Mouse (Mus musculus) G1E (cell line): ENCODE measurements around the gene Zfp708. TPM values are rescaled to one million over a fixed set of nuclear protein-coding genes. Genes with fewer than 3 reads are reported as not detected.

Experiments used
- ATAC-seq: 2 replicates; pipeline ENCODE4 v1.8.0; 2016; ENCODE audit warnings: mild to moderate bottlenecking; ENCODE audit not compliant: insufficient number of reproducible peaks, poor library complexity, low FRiP score, severe bottlenecking; ENCODE audit errors: extremely low read depth
- DNase-seq: peaks from one replicate; pipeline ENCODE4 v3.0.0; 2012; ENCODE audit warnings: low spot score
- H3K27me3 ChIP-seq: 2 replicates; pipeline ENCODE4 v1.6.1; 2012; ENCODE audit warnings: mild to moderate bottlenecking, low read length, inconsistent platforms; ENCODE audit not compliant: insufficient read depth
- H3K36me3 ChIP-seq: replicated peaks from 2 replicates; pipeline ENCODE3; 2012; ENCODE audit warnings: mild to moderate bottlenecking, inconsistent platforms
- H3K4me1 ChIP-seq: 2 replicates; pipeline ENCODE4 v1.6.1; 2012; ENCODE audit warnings: low read depth, low read length, inconsistent platforms, mixed read lengths; ENCODE audit not compliant: insufficient read depth
- H3K4me3 ChIP-seq: 2 replicates; pipeline ENCODE4 v1.5.1; 2012; ENCODE audit warnings: low read depth, mild to moderate bottlenecking, inconsistent platforms, low read length, moderate library complexity, mixed read lengths
- H3K9me3 ChIP-seq: replicated peaks from 2 replicates; pipeline ENCODE4 v1.6.1; 2012; ENCODE audit warnings: inconsistent platforms
- CTCF ChIP-seq: IDR thresholded peaks from 2 replicates; pipeline ENCODE4 v1.5.1; 2012; ENCODE audit warnings: low read depth, low read length, inconsistent platforms, mixed read lengths
- GATA1 ChIP-seq: IDR thresholded peaks from 2 replicates; pipeline ENCODE4 v1.6.1; 2012; ENCODE audit warnings: borderline replicate concordance, low read length, inconsistent platforms, mixed read lengths
- GATA2 ChIP-seq: IDR thresholded peaks from 2 replicates; pipeline ENCODE4 v1.6.1; 2012; ENCODE audit warnings: low read depth, low read length, inconsistent platforms, borderline replicate concordance
- POLR2AphosphoS5 ChIP-seq: IDR thresholded peaks from 2 replicates; pipeline ENCODE4 v1.6.1; 2012; ENCODE audit warnings: low read depth, low read length, inconsistent platforms; ENCODE audit not compliant: insufficient replicate concordance
- TAL1 ChIP-seq: conservative IDR thresholded peaks from 2 replicates; pipeline ENCODE4 v1.6.1; 2012; ENCODE audit warnings: low read depth, low read length, inconsistent platforms, mixed read lengths
- polyA plus RNA-seq: library from polyadenylated mRNA; stranded (reverse); fragments of >175 nt; gene quantifications from 2 replicates; pipeline ENCODE4 v1.2.3, GENCODE M21; 2012
- total RNA-seq, 2 experiments: library from RNA; stranded (forward) in 1 of 2; stranded (reverse) in 1 of 2; fragments of 200-1000 nt in 1 of 2; fragments of >200 nt in 1 of 2; fragmentation: Nextera tagmentation in 1 of 2; gene quantifications; 2 replicates each; pipeline ENCODE4 v1.2.3; 2014 to 2017

Gene Zfp708
- total and polyA plus RNA-seq, 3 experiments = 0.12 to 4.6 TPM; not detected in 1

GRCm38 (mm10) chr13:67060161-67060785 is 37.5 kb downstream of the Zfp708 start:
- H3K36me3 ChIP-seq = peaks cover 2% of the 10 kb centered on the region
- peaks cover 8% of the 10 kb centered on the region for H3K4me1 ChIP-seq
- ATAC-seq = no peak
- DNase-seq = no peak
- peaks cover under 1% of the 10 kb centered on the region; the same call in 1 of the 2 replicates for H3K9me3 ChIP-seq
- no peaks in the 10 kb centered on the region for H3K27me3 ChIP-seq
- peak overlapping the region; percentile 85 for H3K4me3 ChIP-seq
- TF ChIP-seq POLR2AphosphoS5 (no peak), CTCF (no peak), TAL1 (no peak), GATA1 (no peak), GATA2 (no peak)

Other genes with a start within 250 kb of the Zfp708 start
- 1.1 TPM in 1 of 2 replicates, not detected in the other for gene Gm10767, start 193.1 kb downstream of the Zfp708 start, total RNA-seq (2014; fragmentation: Nextera tagmentation)
- 0.93 and 1.2 TPM in 2 replicates for gene Gm10767, start 193.1 kb downstream of the Zfp708 start, total RNA-seq (2017)
- 0.03 and 0.07 TPM in 2 replicates for gene Gm10767, start 193.1 kb downstream of the Zfp708 start, polyA plus RNA-seq
- gene Zfp712, start 36.8 kb downstream of the Zfp708 start, total RNA-seq (2014; fragmentation: Nextera tagmentation) = 9.4 and 10.5 TPM in 2 replicates
- 5.1 and 5.3 TPM in 2 replicates for gene Zfp712, start 36.8 kb downstream of the Zfp708 start, total RNA-seq (2017)
- 0.10 and 0.13 TPM in 2 replicates for gene Zfp712, start 36.8 kb downstream of the Zfp708 start, polyA plus RNA-seq
- 6.2 and 12.0 TPM in 2 replicates for gene Gm28557, start 10.6 kb upstream of the Zfp708 start, total RNA-seq (2014; fragmentation: Nextera tagmentation)
- gene Gm28557, start 10.6 kb upstream of the Zfp708 start, total RNA-seq (2017) = 5.3 and 9.3 TPM in 2 replicates
- 0.19 and 0.23 TPM in 2 replicates for gene Gm28557, start 10.6 kb upstream of the Zfp708 start, polyA plus RNA-seq
- 4.0 and 6.9 TPM in 2 replicates for gene Rslcan18, start 18.3 kb upstream of the Zfp708 start, total RNA-seq (2014; fragmentation: Nextera tagmentation)
- 0.49 and 1.4 TPM in 2 replicates for gene Rslcan18, start 18.3 kb upstream of the Zfp708 start, total RNA-seq (2017)
- gene Rslcan18, start 18.3 kb upstream of the Zfp708 start, polyA plus RNA-seq = 0.02 TPM in 1 of 2 replicates, not detected in the other
- 12.4 and 16.3 TPM in 2 replicates for gene Zfp759, start 23.7 kb upstream of the Zfp708 start, total RNA-seq (2014; fragmentation: Nextera tagmentation)
- gene Zfp759, start 23.7 kb upstream of the Zfp708 start, total RNA-seq (2017) = 10.9 and 12.0 TPM in 2 replicates
- 0.20 and 0.24 TPM in 2 replicates for gene Zfp759, start 23.7 kb upstream of the Zfp708 start, polyA plus RNA-seq
- gene Rsl1, start 75.2 kb upstream of the Zfp708 start, total RNA-seq (2014; fragmentation: Nextera tagmentation) = 16.3 and 16.4 TPM in 2 replicates
- 10.2 and 10.8 TPM in 2 replicates for gene Rsl1, start 75.2 kb upstream of the Zfp708 start, total RNA-seq (2017)
- gene Rsl1, start 75.2 kb upstream of the Zfp708 start, polyA plus RNA-seq = 0.25 and 0.29 TPM in 2 replicates
- gene Zfp455, start 96.5 kb upstream of the Zfp708 start, total RNA-seq (2014; fragmentation: Nextera tagmentation) = 3.2 and 4.9 TPM in 2 replicates
- 2.6 and 2.7 TPM in 2 replicates for gene Zfp455, start 96.5 kb upstream of the Zfp708 start, total RNA-seq (2017)
- 0.04 and 0.09 TPM in 2 replicates for gene Zfp455, start 96.5 kb upstream of the Zfp708 start, polyA plus RNA-seq
- gene Zfp458, start 180.5 kb upstream of the Zfp708 start, total RNA-seq (2014; fragmentation: Nextera tagmentation) = 11.0 and 12.5 TPM in 2 replicates
- gene Zfp458, start 180.5 kb upstream of the Zfp708 start, total RNA-seq (2017) = 3.7 and 6.9 TPM in 2 replicates
- 0.30 and 0.35 TPM in 2 replicates for gene Zfp458, start 180.5 kb upstream of the Zfp708 start, polyA plus RNA-seq
- gene Zfp457, start 208.5 kb upstream of the Zfp708 start, total RNA-seq (2014; fragmentation: Nextera tagmentation) = 4.4 and 9.2 TPM in 2 replicates
- 5.0 and 5.6 TPM in 2 replicates for gene Zfp457, start 208.5 kb upstream of the Zfp708 start, total RNA-seq (2017)
- 0.09 TPM in 1 of 2 replicates, not detected in the other for gene Zfp457, start 208.5 kb upstream of the Zfp708 start, polyA plus RNA-seq
- gene Zfp595, start 234.6 kb upstream of the Zfp708 start, total RNA-seq (2014; fragmentation: Nextera tagmentation) = 16.1 and 17.1 TPM in 2 replicates
- 7.6 and 9.2 TPM in 2 replicates for gene Zfp595, start 234.6 kb upstream of the Zfp708 start, total RNA-seq (2017)
- 0.09 and 0.23 TPM in 2 replicates for gene Zfp595, start 234.6 kb upstream of the Zfp708 start, polyA plus RNA-seq